Mouse (Mus musculus) brain, embryonic 14.5 days (tissue): ENCODE measurements around the gene En2. TPM values are rescaled to one million over a fixed set of nuclear protein-coding genes. Genes with fewer than 3 reads are reported as not detected.

Experiments
- DNase-seq: peaks from one replicate; pipeline ENCODE4 v3.0.0-alpha.2; 2011; ENCODE audit warnings: low read depth
- CTCF ChIP-seq: fragments of 200-500 bp; IDR thresholded peaks from 2 replicates; pipeline ENCODE4 v1.5.1; 2012; ENCODE audit warnings: inconsistent platforms, mild to moderate bottlenecking, moderate library complexity, borderline replicate concordance; ENCODE audit not compliant: insufficient read depth, insufficient read length; ENCODE audit errors: extremely low read depth
- POLR2A ChIP-seq: fragments of 200-500 bp; IDR thresholded peaks from 2 replicates; pipeline ENCODE4 v1.6.1; 2012; ENCODE audit warnings: mild to moderate bottlenecking, inconsistent platforms, borderline replicate concordance; ENCODE audit not compliant: poor library complexity, insufficient read depth, insufficient read length, severe bottlenecking; ENCODE audit errors: extremely low read depth
- polyA plus RNA-seq: library from polyadenylated mRNA; depleted of rRNA; stranded (reverse); fragments of >200 nt; gene quantifications from 2 replicates; pipeline ENCODE4 v1.2.3, GENCODE M21; 2012; rRNA removed

The En2 gene
- polyA plus RNA-seq, 1 experiment, result 30.9 TPM

- TF ChIP-seq POLR2A, result no peak
- no peak for TF ChIP-seq CTCF
- DNase-seq, result no peak
Observed at GRCm38 (mm10) chr5:28213441-28213840, 47.9 kb downstream of the En2 start.

DNA sequence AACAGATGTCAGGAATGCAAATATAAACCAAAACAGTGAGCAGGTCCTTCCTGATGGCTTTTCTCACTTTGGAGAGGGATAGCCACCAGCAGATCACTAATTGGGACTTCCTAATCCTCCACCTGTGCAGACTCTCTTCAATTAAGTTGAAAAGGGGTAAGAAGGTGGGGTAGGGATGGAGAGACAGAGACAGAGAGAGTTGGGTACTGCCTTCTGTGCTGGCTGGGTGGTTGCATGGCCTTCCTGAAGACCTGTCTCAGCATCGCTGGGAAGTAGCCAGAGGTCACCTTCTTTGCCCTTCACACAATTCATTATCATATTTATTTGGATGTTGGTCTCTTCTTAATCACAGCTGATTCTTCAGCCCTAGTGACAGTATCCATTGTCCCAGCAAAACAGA, 54.1 kb downstream of the En2 start:
- TF ChIP-seq CTCF (no peak), POLR2A (no peak)
- DNase-seq, result no peak

Other genes starting within 250 kb of the En2 start
- 67.1 and 70.5 TPM in 2 replicates for gene Insig1, start 94.3 kb upstream of the En2 start, polyA plus RNA-seq
- 41.7 and 54.6 TPM in 2 replicates for gene Cnpy1, start 80.1 kb downstream of the En2 start, polyA plus RNA-seq
- gene Rbm33, start 151.4 kb downstream of the En2 start, polyA plus RNA-seq, result 55.1 and 62.6 TPM in 2 replicates